Mouse (Mus musculus) G1E (cell line): ENCODE data around the gene Arrdc5.

Source experiments
- CTCF ChIP-seq: IDR thresholded peaks from 2 replicates; pipeline ENCODE4 v1.5.1; 2012; ENCODE audit warnings: low read depth, low read length, inconsistent platforms, mixed read lengths
- GATA1 ChIP-seq: IDR thresholded peaks from 2 replicates; pipeline ENCODE4 v1.6.1; 2012; ENCODE audit warnings: borderline replicate concordance, low read length, inconsistent platforms, mixed read lengths
- GATA2 ChIP-seq: IDR thresholded peaks from 2 replicates; pipeline ENCODE4 v1.6.1; 2012; ENCODE audit warnings: low read depth, low read length, inconsistent platforms, borderline replicate concordance
- POLR2AphosphoS5 ChIP-seq: IDR thresholded peaks from 2 replicates; pipeline ENCODE4 v1.6.1; 2012; ENCODE audit warnings: low read depth, low read length, inconsistent platforms; ENCODE audit not compliant: insufficient replicate concordance
- TAL1 ChIP-seq: conservative IDR thresholded peaks from 2 replicates; pipeline ENCODE4 v1.6.1; 2012; ENCODE audit warnings: low read depth, low read length, inconsistent platforms, mixed read lengths

DNA sequence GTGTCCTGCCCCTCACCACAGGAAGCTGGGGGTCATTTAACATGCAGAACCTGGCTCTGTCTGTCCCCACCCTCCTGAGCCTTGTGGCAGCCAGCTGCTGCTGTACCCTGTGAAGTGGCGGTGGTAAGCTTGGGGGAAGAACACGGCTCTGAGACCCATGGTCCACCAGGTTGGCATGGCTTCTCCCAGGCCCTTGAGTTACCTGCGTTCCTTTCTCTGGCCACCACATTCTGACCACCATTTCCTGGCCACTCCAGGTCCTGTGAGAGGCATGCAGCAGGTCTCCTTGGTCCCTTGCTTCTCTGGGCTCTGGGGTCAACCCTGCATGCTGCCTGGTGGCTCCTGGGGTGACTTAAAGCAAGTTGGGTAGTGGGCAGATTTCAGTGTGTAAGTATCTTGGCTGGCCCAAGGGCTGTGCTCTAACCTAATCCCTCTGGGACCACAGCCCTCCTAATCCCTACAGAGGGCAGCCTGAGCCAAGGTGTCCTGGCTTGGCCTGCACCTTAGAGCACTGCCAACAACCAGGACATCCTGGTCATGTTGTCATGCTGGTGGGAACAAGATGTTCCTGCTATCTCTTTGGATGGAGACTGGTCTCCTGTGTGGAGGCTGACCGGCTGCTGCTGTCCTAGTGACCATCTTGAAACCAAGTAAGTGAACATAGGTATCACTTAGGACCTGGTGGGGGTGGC, 7.4 kb downstream of the Arrdc5 start, which contains the start of gene Plin3:
- TF ChIP-seq CTCF (no peak), TAL1 (no peak), POLR2AphosphoS5 (no peak), GATA1 (no peak), GATA2 (no peak)
